Mouse (Mus musculus): ENCODE results near the gene Arhgap10. TPM values are rescaled to one million over a fixed set of nuclear protein-coding genes. Genes with fewer than 3 reads are reported as not detected.

Gene Arhgap10
- polyA plus RNA-seq, 1 experiment, result 7.2 TPM

DNA sequence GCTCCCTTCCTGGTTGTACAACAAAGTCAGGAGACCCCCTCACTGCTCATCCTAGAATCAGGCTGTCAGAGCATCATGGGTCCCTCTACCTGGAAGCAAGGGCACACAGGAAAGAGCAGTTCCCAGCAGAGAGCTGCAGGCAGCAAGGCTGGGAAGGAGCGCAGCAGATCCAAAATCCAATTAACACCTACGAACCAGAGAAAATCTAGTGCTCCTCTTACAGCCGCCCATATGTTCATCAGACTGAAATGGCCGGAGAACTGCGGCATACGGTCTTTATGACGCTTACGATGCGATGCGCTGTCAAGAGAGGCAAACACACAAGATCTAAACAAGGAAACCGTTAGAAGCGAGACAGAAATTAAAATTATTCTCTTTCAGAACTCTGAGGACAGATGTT lies 229.3 kb downstream of the Arhgap10 start:
- no peaks in the 10 kb centered on the region for H3K36me3 ChIP-seq (ENCODE audit: control insufficient read depth, insufficient read depth, low read length)
- no peaks in the 10 kb centered on the region for H3K4me1 ChIP-seq (ENCODE audit: control insufficient read depth, insufficient read depth, low read length)
- no peak overlapping the region for H3K4me3 ChIP-seq (ENCODE audit: control insufficient read depth, low read depth, low read length)
- TF ChIP-seq CTCF (IDR thresholded peaks at IDR 0.05; ENCODE audit: control insufficient read depth, insufficient read depth, insufficient replicate concordance, low read depth, low read length), result no peak
- no peak for TF ChIP-seq POLR2A (IDR thresholded peaks at IDR 0.05; ENCODE audit: control insufficient read depth, low read depth, low read length)
- H3K27me3 ChIP-seq (ENCODE audit: control insufficient read depth, insufficient read depth, low read length), result no peaks in the 10 kb centered on the region
- no peak overlapping the region for H3K27ac ChIP-seq (ENCODE audit: control insufficient read depth, insufficient read depth, low read depth, low read length)

GRCm38 (mm10) chr8:77288065-77288464 lies 229.7 kb downstream of the Arhgap10 start:
- TF ChIP-seq POLR2A (IDR thresholded peaks at IDR 0.05; ENCODE audit: control insufficient read depth, low read depth, low read length) (no peak), CTCF (IDR thresholded peaks at IDR 0.05; ENCODE audit: control insufficient read depth, insufficient read depth, insufficient replicate concordance, low read depth, low read length) (no peak)
- Histone ChIP-seq H3K27ac (ENCODE audit: control insufficient read depth, insufficient read depth, low read depth, low read length) (no peak overlapping the region), H3K4me3 (ENCODE audit: control insufficient read depth, low read depth, low read length) (no peak overlapping the region), H3K27me3 (ENCODE audit: control insufficient read depth, insufficient read depth, low read length) (no peaks in the 10 kb centered on the region), H3K36me3 (ENCODE audit: control insufficient read depth, insufficient read depth, low read length) (no peaks in the 10 kb centered on the region), H3K4me1 (ENCODE audit: control insufficient read depth, insufficient read depth, low read length) (no peaks in the 10 kb centered on the region)

DNA sequence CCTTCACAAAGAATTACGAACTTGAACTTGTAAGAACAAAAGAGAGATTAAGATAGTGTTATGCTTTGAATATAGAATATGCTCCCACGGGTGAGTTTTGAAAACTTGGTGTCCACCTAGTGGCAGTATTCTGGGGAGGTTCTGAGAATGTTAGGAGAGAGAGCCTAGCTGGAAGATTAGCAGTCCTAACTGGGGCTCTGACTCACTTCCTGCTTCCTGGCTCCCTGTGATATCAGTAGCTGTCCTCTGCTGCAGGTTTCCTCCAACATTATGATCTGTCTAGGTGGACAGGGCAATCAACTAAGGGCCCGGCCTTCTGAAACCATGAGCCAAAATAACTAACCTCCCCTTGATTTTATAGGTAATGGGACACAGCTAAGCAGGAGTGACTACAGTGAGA lies 233.3 kb downstream of the Arhgap10 start:
- H3K27ac ChIP-seq (ENCODE audit: control insufficient read depth, insufficient read depth, low read depth, low read length), result no peak overlapping the region
- no peaks in the 10 kb centered on the region for H3K36me3 ChIP-seq (ENCODE audit: control insufficient read depth, insufficient read depth, low read length)
- no peak for TF ChIP-seq CTCF (IDR thresholded peaks at IDR 0.05; ENCODE audit: control insufficient read depth, insufficient read depth, insufficient replicate concordance, low read depth, low read length)
- TF ChIP-seq POLR2A (IDR thresholded peaks at IDR 0.05; ENCODE audit: control insufficient read depth, low read depth, low read length), result no peak
- no peaks in the 10 kb centered on the region for H3K4me1 ChIP-seq (ENCODE audit: control insufficient read depth, insufficient read depth, low read length)
- no peaks in the 10 kb centered on the region for H3K27me3 ChIP-seq (ENCODE audit: control insufficient read depth, insufficient read depth, low read length)
- no peak overlapping the region for H3K4me3 ChIP-seq (ENCODE audit: control insufficient read depth, low read depth, low read length)

DNA sequence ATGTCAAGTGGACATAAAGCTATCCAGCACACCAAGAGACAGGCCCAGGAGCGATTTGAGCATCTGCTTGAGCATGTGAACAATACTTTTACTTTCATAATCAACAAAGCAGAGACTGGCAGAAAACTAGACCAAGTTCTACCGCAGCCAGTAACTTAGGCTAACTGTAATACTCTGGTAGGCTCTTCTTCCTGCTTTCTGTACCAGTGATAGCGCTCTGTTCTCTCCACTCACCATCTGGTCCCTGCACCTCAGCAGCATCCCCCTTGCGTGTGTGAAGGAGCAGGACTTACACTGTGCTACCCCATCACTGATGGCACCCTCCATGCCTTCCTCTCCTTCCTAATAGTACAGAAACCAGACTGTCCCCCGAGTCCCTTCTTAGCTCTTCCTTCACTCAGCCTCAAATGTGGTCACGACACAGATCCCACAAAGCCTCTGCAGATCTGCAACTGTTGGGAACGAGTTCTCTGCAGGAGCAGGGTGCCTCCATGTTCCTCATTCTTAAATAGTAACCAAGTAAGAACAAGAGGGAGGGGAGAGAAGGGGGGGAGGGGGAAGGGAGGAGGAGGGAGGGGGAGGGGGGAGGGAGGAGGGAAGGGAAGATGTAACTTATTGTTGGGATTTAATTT lies 235.0 kb downstream of the Arhgap10 start:
- Histone ChIP-seq H3K4me1 (ENCODE audit: control insufficient read depth, insufficient read depth, low read length) (no peaks in the 10 kb centered on the region), H3K27ac (ENCODE audit: control insufficient read depth, insufficient read depth, low read depth, low read length) (no peak overlapping the region), H3K4me3 (ENCODE audit: control insufficient read depth, low read depth, low read length) (no peak overlapping the region), H3K36me3 (ENCODE audit: control insufficient read depth, insufficient read depth, low read length) (no peaks in the 10 kb centered on the region), H3K27me3 (ENCODE audit: control insufficient read depth, insufficient read depth, low read length) (no peaks in the 10 kb centered on the region)
- no peak for TF ChIP-seq CTCF (IDR thresholded peaks at IDR 0.05; ENCODE audit: control insufficient read depth, insufficient read depth, insufficient replicate concordance, low read depth, low read length)
- no peak for TF ChIP-seq POLR2A (IDR thresholded peaks at IDR 0.05; ENCODE audit: control insufficient read depth, low read depth, low read length)

- Histone ChIP-seq H3K4me3 (ENCODE audit: control insufficient read depth, low read depth, low read length) (no peak overlapping the region), H3K4me1 (ENCODE audit: control insufficient read depth, insufficient read depth, low read length) (no peaks in the 10 kb centered on the region), H3K27me3 (ENCODE audit: control insufficient read depth, insufficient read depth, low read length) (no peaks in the 10 kb centered on the region), H3K36me3 (ENCODE audit: control insufficient read depth, insufficient read depth, low read length) (no peaks in the 10 kb centered on the region), H3K27ac (ENCODE audit: control insufficient read depth, insufficient read depth, low read depth, low read length) (no peak overlapping the region)
- TF ChIP-seq POLR2A (IDR thresholded peaks at IDR 0.05; ENCODE audit: control insufficient read depth, low read depth, low read length), result no peak
- no peak for TF ChIP-seq CTCF (IDR thresholded peaks at IDR 0.05; ENCODE audit: control insufficient read depth, insufficient read depth, insufficient replicate concordance, low read depth, low read length)
These were observed 237.8 kb downstream of the Arhgap10 start for GRCm38 (mm10) chr8:77279977-77280376.

DNA sequence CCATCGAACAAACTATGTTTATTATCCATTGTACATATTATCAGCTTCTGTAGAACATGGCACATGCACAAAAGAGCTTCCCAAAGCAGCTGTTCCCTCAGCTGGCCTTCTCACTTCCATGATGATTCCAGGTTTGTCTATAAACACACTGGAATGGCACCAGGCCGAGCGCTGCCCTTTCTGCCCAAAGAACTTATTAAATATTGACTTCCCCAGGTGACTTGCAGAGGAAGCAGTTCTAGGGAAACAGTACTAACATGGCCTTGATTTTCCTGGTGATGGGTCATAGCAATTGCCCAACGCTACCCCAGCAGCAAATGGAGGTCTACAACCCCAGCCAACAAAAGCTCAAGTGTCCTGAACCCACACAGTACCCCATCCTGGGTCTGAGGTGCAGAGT lies 239.5 kb downstream of the Arhgap10 start:
- no peak overlapping the region for H3K27ac ChIP-seq (ENCODE audit: control insufficient read depth, insufficient read depth, low read depth, low read length)
- no peak overlapping the region for H3K4me3 ChIP-seq (ENCODE audit: control insufficient read depth, low read depth, low read length)
- no peaks in the 10 kb centered on the region for H3K27me3 ChIP-seq (ENCODE audit: control insufficient read depth, insufficient read depth, low read length)
- TF ChIP-seq POLR2A (IDR thresholded peaks at IDR 0.05; ENCODE audit: control insufficient read depth, low read depth, low read length) (no peak), CTCF (IDR thresholded peaks at IDR 0.05; ENCODE audit: control insufficient read depth, insufficient read depth, insufficient replicate concordance, low read depth, low read length) (no peak)
- H3K4me1 ChIP-seq (ENCODE audit: control insufficient read depth, insufficient read depth, low read length), result no peaks in the 10 kb centered on the region
- H3K36me3 ChIP-seq (ENCODE audit: control insufficient read depth, insufficient read depth, low read length), result no peaks in the 10 kb centered on the region

DNA sequence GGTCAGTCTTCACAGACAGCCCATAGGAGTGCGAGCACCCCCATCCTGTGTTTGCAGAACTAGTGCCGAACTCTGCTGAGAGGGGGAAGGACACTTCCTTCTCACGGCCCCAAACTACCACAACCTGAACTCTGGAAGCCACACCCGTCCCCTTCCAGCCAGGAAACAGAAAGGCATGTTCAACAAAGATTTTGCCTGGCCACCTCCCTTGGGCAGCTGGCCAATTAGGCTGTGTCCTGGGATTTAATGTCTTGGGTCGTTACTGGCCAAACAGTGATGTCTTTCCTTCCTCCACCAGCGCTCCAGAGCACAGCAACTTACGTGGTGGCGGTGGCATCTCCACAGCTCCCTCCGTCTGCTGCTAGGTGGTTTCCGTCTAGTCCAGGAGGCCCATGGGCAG lies 240.9 kb downstream of the Arhgap10 start:
- no peak overlapping the region for H3K27ac ChIP-seq (ENCODE audit: control insufficient read depth, insufficient read depth, low read depth, low read length)

More for the DNA sequence above, 240.9 kb downstream of the Arhgap10 start:
- Histone ChIP-seq H3K4me1 (ENCODE audit: control insufficient read depth, insufficient read depth, low read length) (no peaks in the 10 kb centered on the region), H3K4me3 (ENCODE audit: control insufficient read depth, low read depth, low read length) (no peak overlapping the region), H3K36me3 (ENCODE audit: control insufficient read depth, insufficient read depth, low read length) (no peaks in the 10 kb centered on the region), H3K27me3 (ENCODE audit: control insufficient read depth, insufficient read depth, low read length) (no peaks in the 10 kb centered on the region)
- TF ChIP-seq POLR2A (IDR thresholded peaks at IDR 0.05; ENCODE audit: control insufficient read depth, low read depth, low read length) (no peak), CTCF (IDR thresholded peaks at IDR 0.05; ENCODE audit: control insufficient read depth, insufficient read depth, insufficient replicate concordance, low read depth, low read length) (no peak)
